Mouse (Mus musculus) MEL (cell line): Measurements from ENCODE around the gene Clca2.
"Not testable (repeated sequence)": the region's sequence is repeated elsewhere in the genome, so short reads cannot be mapped to it uniquely, and the experiment has no call there.

Source experiments
- CTCF ChIP-seq, 3 experiments: IDR thresholded peaks in 2 of 3; conservative IDR thresholded peaks in 1 of 3; 2 replicates each; pipeline ENCODE4 v1.5.1; 2011 to 2012; ENCODE audit warnings: low read length in 3 of 3, low read depth in 2 of 3, mild to moderate bottlenecking in 2 of 3, improper control_type of control experiment in 1 of 3, inconsistent platforms in 1 of 3, mixed read lengths in 1 of 3, moderate library complexity in 1 of 3; ENCODE audit not compliant: control insufficient read depth in 1 of 3, insufficient read depth in 1 of 3, poor library complexity in 1 of 3, severe bottlenecking in 1 of 3
- E2F4 ChIP-seq: IDR thresholded peaks from 2 replicates; pipeline ENCODE4 v1.6.1; 2011; ENCODE audit warnings: low read depth, low read length, improper control_type of control experiment, borderline replicate concordance
- EP300 ChIP-seq, 2 experiments: IDR thresholded peaks; 2 replicates each; pipeline ENCODE4 v1.6.1; 2011; ENCODE audit warnings: improper control_type of control experiment in 2 of 2, low read length in 2 of 2, low read depth in 1 of 2, mild to moderate bottlenecking in 1 of 2
- GATA1 ChIP-seq: IDR thresholded peaks from 2 replicates; pipeline ENCODE4 v1.6.1; 2011; ENCODE audit warnings: low read depth, low read length, improper control_type of control experiment
- MAFK ChIP-seq: IDR thresholded peaks from 2 replicates; pipeline ENCODE4 v1.6.1; 2011; ENCODE audit warnings: low read depth, mild to moderate bottlenecking, low read length, improper control_type of control experiment, borderline replicate concordance
- MAZ ChIP-seq: IDR thresholded peaks from 2 replicates; pipeline ENCODE4 v1.6.1; 2012; ENCODE audit warnings: low read depth, mild to moderate bottlenecking, inconsistent platforms, low read length, improper control_type of control experiment
- MXI1 ChIP-seq: IDR thresholded peaks from 2 replicates; pipeline ENCODE4 v1.6.1; 2011; ENCODE audit warnings: mild to moderate bottlenecking, low read depth, low read length, improper control_type of control experiment
- MYB ChIP-seq: IDR thresholded peaks from 2 replicates; pipeline ENCODE4 v1.6.1; 2011; ENCODE audit warnings: mild to moderate bottlenecking, low read depth, low read length, improper control_type of control experiment
- POLR2AphosphoS2 ChIP-seq: IDR thresholded peaks from 2 replicates; pipeline ENCODE4 v1.6.1; 2011; ENCODE audit warnings: low read length, improper control_type of control experiment
- TAL1 ChIP-seq: IDR thresholded peaks from 2 replicates; pipeline ENCODE4 v1.6.1; 2012; ENCODE audit warnings: mild to moderate bottlenecking, inconsistent platforms, low read length, moderate library complexity, mixed read lengths
- ZKSCAN1 ChIP-seq: IDR thresholded peaks from 2 replicates; pipeline ENCODE4 v1.6.1; 2012; ENCODE audit warnings: low read depth, mild to moderate bottlenecking, inconsistent platforms, low read length, improper control_type of control experiment, moderate library complexity
- ZMIZ1 ChIP-seq: IDR thresholded peaks from 2 replicates; pipeline ENCODE4 v1.6.1; 2012; ENCODE audit warnings: low read depth, mild to moderate bottlenecking, inconsistent platforms, low read length, improper control_type of control experiment, moderate library complexity

DNA sequence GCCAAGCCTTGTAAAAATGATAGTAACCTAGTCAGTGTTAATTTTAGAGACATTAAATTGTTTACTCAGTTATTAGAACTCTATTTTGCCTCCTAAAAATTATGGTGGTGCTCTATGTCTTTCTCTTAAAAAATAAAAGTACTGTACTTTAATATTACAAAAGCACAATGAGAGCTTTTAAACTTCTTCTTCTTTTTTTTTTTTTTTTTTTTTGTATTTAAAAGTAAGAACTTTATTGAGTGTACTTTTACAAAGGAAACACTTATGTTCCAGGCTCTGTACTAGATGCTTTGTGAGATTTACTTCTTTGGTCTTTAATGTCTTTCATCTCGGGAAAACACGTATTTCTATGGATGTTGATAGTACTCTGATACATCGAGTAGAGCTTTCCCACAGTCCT, 44.1 kb downstream of the Clca2 start:
- TF ChIP-seq GATA1; MYB; CTCF (IDR thresholded peaks at IDR 0.05 in 2 of 3, conservative IDR thresholded peaks at IDR 0.05 in 1 of 3; ENCODE audit: control insufficient read depth in 1 of 3, insufficient read depth in 1 of 3, low read depth in 2 of 3, low read length in 3 of 3, poor library complexity in 1 of 3, severe bottlenecking in 1 of 3); MXI1; MAZ; E2F4; ZMIZ1; EP300 (IDR thresholded peaks at IDR 0.05; ENCODE audit: low read depth in 1 of 2, low read length in 2 of 2); MAFK; TAL1; ZKSCAN1; POLR2AphosphoS2: not testable (repeated sequence)
